Mouse (Mus musculus) cerebellum, adult (tissue): ENCODE measurements at regions not wholly inside any gene's neighbourhood (a gene's known extent, or its start where the extent isn't known, plus 50 kb on each side); places are given as distances from the start of the nearest gene placed in this dataset.

Experiments used
- ATAC-seq: cut with Nextera tagmentation; 2 replicates; pipeline ENCODE4 v1.9.2; 2017; ENCODE audit warnings: mild to moderate bottlenecking, moderate library complexity, mixed read lengths; ENCODE audit not compliant: insufficient number of reproducible peaks, low FRiP score, low TSS enrichment

DNA sequence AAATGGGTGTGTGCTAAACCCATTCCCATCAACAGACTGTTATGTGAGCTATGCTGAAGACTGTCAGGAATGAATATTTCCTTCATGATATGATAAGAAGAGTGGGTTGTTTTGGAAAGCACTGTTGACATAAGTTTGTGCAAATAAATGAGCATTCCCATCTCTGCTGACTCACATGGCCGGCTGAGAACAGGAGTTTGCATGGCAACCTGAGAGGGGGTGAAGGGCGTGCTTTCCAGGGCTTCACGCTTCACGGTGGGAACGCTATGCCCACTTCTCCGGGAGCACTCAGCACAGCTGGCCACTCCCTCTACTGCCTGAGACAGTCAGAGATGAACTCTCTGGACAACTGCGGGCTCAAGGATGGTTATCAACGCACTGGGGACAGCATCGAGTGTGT, 348.9 kb upstream of the Slc24a5 start:
- ATAC-seq, result no peak

DNA sequence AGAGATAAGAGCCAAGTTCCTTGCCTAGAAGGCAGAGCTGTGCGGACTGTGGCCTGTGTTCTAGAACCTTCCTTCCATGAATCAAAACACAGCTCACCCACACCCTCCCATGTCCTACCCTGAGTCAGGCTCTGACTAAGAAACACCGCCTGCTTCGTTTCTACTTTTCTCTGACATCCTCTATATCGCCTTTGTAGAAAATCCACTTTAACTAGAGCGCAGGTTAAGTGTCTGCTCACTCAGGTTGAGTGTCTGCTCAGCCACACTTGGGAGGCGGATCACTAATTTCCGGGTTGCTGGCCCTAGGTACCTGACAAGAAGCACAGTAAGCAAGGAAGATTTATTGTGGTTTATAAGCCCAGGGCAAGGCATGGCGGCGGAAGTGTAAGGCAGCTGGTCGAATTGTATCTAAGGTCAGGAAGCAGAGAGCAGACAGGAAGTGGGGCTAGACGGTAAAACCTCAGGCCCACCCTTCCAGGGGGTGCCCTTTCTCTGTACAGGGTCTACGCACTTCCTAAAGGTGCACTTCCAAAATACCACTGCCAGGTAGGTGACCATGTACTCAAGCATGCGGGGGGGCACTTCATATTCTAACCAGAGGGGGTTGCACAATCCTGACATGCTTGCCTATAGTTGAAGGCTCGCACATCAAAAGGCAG, 348.0 kb upstream of the Slc24a5 start:
- no peak for ATAC-seq

DNA sequence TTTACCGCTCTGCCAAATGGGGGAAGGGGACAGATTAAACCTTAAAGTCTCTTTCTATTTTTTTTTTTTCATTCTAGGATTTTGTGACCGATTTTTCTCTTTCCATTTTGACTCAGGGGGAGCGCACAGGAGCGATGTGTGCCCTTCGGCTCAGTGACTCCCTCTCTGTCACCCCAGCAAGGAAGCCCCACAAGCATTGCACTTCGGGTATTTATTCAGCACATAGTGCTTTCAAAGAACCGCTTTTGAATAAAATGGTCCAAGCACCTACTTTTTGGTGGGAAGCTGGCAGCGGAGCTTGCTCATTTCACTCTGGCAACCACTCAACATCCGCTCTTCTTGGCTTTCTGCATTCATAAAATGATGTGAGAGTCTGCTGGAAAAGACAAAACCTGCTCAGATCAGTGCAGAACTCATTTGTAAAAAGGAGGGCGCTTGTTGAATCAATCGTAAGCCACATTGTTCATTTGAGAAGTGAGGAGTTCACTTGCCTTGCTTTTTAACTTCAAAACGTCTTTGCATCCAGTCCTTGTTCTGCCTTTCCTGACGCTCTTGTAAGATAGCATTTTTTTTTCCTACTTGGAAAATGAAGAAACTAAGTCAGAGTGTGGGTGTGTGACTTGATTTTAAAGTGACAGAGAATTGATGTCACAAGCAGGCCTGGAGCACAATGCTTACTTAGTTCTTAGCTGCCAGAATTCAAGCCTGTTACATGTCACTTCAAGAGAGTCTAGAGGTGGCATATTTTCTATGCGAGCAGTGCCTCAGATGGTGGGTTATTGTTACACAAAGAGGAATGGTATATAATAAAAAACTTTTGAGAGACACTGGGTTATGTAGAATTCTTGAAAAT, 347.1 kb upstream of the Slc24a5 start:
- ATAC-seq, result no peak

DNA sequence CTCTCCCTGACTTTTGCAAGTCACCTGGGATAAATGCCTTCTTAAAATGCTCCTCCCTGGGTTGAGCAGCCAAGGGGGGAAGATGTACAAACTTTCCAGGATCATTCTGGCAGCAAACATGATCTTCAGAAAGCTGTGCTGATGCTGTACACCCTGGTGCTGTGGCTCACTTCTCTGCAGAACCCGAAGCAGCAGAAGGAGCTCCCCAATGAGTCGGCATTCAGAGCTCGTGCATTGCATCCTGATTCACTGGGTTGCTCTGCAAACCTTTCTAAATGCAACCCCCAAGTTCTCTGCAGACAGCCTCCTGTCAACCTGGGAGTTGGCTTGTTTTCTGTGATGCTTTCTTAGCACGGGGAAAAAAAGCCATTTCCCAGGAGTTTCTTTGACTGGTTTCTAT, 343.8 kb upstream of the Slc24a5 start:
- ATAC-seq, result no peak

DNA sequence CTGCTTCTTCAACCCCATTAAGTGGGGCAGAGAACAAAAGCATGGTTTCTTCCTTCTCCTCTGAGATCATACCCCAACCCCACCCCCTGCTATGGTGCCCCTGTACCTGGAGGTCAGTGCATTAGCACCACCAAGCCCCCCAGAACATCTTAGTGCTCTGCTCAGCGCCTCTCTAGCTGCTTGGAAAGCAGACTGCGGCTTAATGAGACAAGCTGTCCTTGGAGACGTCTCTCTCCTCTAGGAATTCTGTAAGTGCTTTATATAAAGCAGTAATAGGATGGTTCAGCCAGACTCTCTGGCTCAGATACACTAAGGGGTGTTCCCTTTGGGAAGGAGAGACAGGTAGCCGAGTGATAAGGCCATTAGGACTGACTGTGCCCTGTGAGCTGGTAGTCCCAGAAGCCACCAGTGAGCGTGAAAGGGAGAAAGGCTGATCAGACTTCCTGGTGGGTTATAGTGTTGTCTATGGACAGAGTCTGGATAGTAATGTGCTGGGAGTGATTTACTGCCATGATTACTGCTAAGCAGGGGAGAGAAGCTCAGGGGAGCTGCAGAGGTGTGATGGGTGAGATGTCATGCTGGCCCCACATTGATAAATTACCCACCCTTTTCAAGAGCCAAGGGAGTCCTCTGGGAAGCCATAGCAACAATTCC, 343.0 kb upstream of the Slc24a5 start:
- no peak for ATAC-seq

DNA sequence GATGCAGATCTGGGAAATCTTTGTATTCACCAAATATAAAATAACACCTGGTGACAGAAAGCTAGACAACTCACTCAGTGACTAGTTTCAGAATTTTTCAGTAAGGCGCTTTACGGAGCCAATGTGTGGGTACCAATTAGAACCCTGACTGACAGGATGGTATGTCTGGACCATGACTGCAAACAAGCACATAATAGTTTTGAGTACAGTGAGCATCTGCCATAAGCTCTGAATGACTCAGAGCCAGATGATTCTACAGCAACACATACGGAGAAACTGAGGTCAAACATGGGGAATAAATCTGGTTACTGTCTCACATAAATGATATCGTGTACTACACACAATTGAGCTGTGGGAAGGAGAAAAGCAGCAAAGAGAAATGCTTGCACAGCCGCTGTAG, 339.9 kb upstream of the Slc24a5 start:
- ATAC-seq, result no peak

DNA sequence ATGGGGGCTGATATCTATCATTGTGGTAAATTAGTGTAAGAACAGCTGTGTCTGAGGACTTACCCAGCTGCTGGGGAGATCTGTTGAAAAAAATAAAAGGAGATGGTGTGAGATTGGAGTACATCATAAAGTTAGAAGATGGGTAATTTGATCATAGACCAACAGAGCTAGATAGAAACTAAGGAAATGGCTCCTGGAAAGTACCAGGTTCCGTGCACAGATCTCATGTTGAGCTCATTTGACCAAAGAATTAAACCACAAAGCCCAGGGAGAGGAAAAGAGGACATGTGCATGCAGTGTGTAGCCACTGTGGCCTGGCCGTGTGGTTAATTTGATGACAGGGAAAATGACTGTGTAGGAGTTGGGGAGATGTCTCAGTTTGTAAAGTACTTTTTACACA, 335.3 kb upstream of the Slc24a5 start:
- ATAC-seq, result no peak

DNA sequence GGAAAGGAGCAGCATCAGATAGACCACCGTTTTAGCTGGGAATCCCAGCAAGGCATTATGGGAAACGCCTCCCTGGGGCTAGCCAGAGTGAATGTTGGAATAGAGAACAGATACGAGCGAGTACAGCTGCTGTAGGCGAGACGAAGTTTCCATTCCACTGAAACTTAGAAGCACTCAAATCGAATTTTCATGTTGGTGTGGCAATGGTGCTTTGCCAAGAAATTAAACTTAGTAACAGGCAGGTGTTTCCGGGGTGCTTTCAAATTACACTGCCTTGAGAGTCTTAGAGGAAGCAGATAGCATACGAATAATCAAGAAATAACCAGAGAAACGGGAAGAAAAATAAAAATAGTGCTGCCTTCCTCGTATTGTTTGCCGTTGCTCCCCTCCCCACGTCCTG, 327.1 kb upstream of the Slc24a5 start:
- no peak for ATAC-seq

DNA sequence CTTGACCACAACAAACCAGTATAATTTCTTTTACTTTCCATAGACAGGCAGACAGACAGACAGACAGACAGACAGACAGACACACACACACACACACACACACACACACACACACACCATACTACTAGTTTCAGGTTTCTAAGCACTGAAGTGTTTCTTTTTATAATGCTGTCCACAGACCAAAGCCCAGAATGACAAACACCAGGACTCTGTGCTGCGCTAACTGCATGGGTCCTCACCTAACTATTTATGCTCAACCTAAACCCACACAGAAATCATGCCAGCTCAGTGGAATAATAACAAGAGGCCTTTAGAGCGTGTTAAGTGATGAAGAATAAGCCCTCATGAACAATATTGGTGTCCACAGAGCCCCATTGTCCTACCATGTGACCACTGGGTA, 325.0 kb upstream of the Slc24a5 start:
- ATAC-seq, result no peak

DNA sequence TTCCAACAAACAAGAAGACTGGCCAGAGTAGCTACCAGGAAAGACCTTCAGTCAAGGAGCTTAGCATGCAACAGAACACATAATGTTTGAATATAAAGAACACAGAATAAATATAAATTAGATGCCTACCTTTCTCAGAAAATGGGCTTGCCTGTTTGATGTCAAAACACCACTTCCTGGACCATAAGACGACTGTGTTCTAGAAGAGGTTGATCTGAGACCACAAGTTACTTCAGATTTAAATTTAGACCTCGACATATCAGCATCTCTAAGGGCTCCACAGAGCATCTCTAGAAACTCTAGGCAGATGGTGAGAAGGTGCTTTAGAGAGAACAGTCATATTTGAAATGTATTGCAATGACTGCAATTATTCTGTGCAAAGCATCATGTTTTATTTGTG, 322.9 kb upstream of the Slc24a5 start:
- ATAC-seq, result no peak

DNA sequence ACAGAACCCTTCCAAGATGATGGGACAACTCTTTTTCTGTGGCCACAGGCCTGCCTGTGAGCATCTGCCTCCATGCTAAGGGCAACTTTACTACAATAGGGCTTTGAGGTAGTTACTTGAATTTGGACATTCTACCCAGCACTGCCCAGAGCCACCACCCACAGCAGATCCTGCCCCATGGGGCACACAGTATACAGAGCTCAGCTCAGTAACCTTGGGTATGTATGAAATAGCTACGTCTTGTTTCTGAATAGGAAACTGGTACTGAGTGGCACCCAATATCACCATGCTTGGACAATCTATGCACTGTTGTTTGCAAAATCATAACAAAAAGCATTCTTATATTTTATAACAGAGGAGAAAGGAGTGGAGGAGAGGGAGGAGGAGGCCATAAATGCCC, 320.8 kb upstream of the Slc24a5 start:
- no peak for ATAC-seq

DNA sequence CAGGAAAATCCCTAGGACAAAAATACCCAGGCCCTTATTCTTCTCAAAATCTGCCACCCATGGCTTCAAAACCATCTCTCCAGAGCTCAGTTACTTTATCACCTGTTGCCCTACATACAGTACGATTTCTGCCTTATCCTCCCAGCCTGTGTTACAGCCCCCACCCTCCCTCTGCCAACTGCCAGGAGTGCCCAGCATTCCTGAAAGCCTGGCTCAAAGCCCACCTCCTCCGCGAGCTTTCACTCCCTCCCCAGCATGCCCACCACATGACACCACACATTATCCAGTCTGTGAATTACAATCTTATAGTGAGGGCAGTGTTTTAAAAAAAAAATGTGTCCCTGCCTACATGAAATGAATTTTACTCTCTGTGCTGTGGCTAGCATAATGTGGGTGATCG, 320.3 kb upstream of the Slc24a5 start:
- no peak for ATAC-seq

DNA sequence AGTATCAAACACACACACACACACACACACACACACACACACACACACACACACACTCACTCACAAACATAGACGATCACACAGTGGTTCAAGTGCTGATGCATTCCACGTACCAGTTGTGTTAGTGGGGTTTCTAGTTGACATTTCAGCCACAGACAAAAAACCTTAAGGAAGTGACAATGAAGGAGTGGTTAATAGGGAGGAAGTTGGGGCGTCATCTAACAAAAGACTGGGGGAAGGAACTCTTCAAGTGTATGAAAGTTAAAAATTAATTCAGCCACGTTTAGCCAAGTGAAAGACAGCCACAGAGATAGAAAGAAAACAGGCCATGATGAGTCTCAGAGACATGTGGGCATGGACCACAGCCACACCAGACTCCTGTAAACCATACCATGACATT, 316.1 kb upstream of the Slc24a5 start:
- no peak for ATAC-seq

DNA sequence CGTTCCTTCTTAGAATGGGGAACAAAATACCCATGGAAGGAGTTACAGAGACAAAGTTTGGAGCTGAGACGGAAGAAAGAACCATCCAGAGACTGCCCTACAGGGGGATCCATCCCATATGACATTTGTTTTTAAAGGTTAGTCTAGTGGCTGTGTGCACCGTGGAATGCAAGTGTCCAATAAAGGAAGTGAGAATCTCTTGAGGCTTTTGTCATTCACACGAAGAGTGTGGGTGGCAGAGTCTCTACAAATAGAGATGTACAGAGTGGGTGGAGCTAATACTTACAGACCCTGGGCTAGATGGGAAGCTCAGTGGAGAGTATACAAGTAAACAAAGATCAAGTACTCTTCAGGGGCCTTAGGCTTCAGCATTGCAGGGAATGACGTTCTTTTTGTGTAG, 314.2 kb upstream of the Slc24a5 start:
- no peak for ATAC-seq

DNA sequence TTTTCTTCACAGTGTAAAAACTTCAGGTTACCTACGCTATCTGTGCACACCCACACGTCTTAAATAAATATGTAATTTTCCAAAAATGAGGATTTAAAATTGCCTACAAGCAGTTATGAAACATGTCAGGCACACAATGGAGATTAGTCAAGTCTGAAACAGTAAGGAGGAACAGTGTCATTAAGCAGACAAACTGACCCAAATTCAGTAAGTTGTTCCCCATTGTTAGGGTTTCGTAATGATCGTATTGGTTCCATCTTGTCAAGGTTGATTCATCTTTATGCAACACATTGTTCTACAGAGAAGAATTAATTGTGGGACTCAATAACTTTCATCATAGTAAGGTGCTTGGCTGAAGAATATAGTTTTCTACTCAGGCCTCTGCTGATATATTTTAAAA, 312.7 kb upstream of the Slc24a5 start:
- ATAC-seq, result no peak

DNA sequence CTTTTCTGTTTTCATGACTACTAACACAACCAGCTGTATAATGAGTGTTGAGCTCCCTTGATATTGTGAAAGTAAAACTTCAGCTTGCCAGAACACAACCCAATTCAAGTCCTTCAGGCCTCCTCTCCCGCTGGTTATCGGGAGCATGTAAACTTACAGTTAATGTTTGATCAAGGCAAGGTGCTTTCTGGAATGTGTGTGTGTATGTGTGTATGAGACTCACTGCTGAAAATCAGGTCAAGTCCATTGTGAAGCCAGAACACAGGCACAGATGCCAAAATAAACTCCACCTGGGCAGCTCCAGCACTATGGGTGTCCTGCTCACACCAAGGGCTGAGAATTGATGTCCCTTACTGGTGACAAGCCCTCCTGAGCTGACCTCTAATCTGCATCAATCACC, 308.9 kb upstream of the Slc24a5 start:
- ATAC-seq, result no peak

DNA sequence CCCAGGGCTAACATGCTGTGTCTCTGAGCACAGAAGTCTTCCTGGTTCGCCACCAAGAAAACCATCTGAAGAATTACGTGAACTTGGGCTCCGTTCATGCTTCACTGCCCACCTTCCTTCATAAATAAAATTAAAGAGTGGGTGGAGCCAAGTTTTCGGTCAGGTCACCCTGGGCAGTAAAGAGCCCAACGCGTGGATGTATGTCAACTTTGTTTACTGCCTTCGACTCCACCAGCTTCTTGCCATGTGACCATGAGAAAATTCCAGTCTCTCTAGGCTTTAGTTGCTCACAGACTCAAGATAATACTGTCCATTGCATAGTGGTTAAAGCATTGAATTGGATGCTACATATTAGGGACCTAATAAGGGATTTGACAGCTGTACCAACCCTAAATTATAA, 304.3 kb upstream of the Slc24a5 start:
- ATAC-seq, result no peak

DNA sequence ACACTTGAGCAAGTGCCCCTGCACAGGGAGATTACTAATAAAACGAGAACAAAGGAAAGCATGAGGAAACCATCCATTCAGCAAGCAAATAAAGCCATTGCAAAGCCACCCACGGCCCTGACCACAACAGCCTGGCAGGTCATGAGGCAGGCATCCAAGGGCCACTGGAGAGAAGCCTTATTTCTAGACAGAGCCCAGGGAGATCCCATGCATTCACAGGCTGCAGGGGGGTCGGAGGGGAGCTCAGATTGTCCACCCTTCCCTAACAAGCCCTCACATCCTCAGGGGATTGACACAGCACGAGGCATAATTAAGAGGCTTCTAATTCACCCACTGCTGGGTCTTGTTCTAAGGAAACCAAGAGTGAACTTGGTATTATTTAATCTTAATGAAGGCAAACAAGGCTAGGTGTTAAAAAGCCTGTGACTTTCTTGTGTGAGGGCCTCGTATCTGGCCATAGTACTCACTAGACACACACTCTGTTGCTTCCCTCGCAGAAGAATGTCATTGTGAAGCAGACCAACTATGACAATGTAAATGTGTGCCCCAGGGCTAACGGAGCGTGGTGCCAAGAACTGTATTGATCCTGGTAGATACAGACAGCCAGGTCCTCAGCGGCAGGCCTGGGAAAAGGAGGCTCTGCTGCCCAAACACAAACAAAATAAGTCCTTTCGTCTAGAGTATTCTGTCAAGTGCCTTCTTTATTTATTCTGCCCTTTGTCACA, 303.6 kb upstream of the Slc24a5 start:
- no peak for ATAC-seq

DNA sequence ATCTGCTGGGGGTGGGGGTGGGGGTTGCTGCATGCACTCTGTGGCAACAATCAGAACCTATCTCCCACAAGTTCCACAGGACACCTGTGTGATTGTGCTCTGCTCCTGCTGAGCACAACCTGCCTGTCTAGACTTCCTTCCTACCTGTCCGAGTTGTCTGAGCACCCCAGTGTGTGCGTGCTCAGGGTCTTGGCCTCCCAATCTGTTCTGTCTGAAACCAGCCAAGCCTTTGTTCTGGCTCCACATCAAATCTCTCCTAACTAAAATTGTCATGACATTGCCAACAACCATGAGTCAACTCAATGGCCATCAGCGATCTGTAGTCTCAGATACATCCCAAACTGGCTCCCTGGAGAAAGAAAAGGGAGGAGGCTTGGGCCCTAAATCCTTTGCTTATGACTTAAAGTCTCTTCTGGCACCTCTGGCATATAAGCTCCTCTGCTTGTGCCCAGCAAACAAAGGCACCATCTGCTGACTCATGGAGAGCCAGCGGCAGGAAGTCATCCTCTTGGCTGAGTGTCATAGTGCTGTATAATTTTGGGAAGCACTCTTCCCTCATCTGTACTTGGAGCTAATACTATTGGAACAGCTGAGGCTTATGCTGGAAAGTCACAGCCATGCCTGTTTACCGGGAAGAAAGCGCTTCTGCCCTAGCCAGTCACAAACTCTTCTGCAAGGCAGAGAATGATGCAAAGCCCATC, 298.5 kb upstream of the Slc24a5 start:
- ATAC-seq, result peak; percentile 33; the same call in 1 of the 2 replicates

DNA sequence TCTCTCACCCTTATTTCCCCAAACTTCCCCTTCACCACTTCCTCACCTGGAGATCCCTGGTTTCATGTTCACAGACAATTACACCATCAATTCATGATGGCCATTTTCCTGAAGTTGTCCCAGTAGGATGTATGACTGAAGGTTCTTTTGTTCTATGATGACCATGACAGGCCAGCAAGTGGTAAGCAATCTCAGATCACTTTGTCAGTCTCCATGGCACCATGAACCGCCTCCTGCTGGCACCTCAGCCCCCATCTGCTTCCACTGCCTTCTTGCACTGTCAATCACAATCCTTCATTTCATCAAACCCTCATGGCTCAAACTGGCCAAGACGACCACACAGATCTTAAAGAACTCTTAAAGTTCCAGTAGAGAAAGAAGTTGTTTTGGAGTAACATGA, 297.9 kb upstream of the Slc24a5 start:
- no peak for ATAC-seq
